Mouse (Mus musculus): ENCODE measurements around the gene Gca. TPM values are rescaled to one million over a fixed set of nuclear protein-coding genes. Genes with fewer than 3 reads are reported as not detected.

Gene Gca
- total RNA-seq, 2 experiments from 2014 or later, result 33.7 to 37.3 TPM

Other genes with a start within 250 kb of the Gca start
- gene Gcg, start 180.6 kb upstream of the Gca start, total RNA-seq (2021), result not detected
- gene Fap, start 90.2 kb upstream of the Gca start, total RNA-seq (2021), result 1 to 10 TPM; 3.7 to 5.9 TPM
- 1 to 10 TPM; 4.9 to 6.7 TPM for gene Ifih1, start 18.0 kb upstream of the Gca start, total RNA-seq (2021)